Mouse (Mus musculus) cerebellum, adult 18-20 months (tissue): ENCODE results near the gene Mfsd4b2.

ENCODE experiments used
- DNase-seq, 2 experiments: peaks; one replicate each; pipeline ENCODE4 v3.0.0; 2021

Mfsd4b2 gene

DNA sequence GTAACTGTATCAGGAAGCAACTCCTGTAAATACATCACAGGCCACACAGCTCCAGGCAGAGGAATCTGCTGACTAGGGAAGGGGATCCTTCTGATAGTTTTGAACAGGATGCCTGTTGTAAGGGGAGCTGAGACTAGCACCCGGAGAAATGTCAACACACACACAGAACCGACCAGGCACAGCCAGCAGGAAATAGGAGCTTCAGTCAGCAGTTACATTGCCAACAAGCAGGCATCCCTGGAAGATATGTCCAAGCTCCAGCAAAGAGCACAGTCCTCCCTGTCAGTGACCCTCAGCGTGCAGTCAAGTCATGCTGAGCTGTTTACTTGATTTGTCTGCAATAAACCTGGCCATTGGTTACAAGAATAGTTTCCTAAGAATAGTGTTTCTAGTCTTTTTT is 38.1 kb downstream of the Mfsd4b2 start:
- DNase-seq = no peak
